Mouse (Mus musculus): Measurements from ENCODE around the gene Spata9. TPM values are rescaled to one million over a fixed set of nuclear protein-coding genes. Genes with fewer than 3 reads are reported as not detected.

Spata9 gene
- polyA plus RNA-seq, 1 experiment from 2014 or later = 0.48 TPM

GRCm38 (mm10) chr13:75941518-75942295 is 25.2 kb upstream of the Spata9 start:
- H3K27me3 ChIP-seq (ENCODE audit: control insufficient read depth, insufficient read depth, low read depth, low read length) = no peaks in the 10 kb centered on the region

GRCm38 (mm10) chr13:75942731-75943130 is 24.2 kb upstream of the Spata9 start:
- H3K9me3 ChIP-seq (ENCODE audit: control insufficient read depth, low read length) = no peaks in the 10 kb centered on the region
- H3K4me3 ChIP-seq (ENCODE audit: low read length) = peak overlapping the region; percentile 92
- under 1% methylated on average over 6 of the region's 6 CpGs for WGBS
- no peaks in the 10 kb centered on the region for H3K27me3 ChIP-seq (ENCODE audit: control insufficient read depth, insufficient read depth, low read depth, low read length)
- H3K4me1 ChIP-seq (replicated peaks; ENCODE audit: control insufficient read depth, insufficient read depth, low read length) = peaks cover 10% of the 10 kb centered on the region
- ATAC-seq (ENCODE audit: low read depth) = peak; percentile 13; the same call in 1 of the 2 replicates
- H3K4me2 ChIP-seq (ENCODE audit: low read depth, low read length) = peak overlapping the region; percentile 83
- H3K36me3 ChIP-seq (ENCODE audit: control insufficient read depth, insufficient read depth, low read length) = peaks cover 9% of the 10 kb centered on the region
- H3K9ac ChIP-seq (ENCODE audit: low read length) = peak overlapping the region; percentile 96
- H3K27ac ChIP-seq (ENCODE audit: low read length) = peak overlapping the region; percentile 98

More at GRCm38 (mm10) chr13:75941518-75942295, 25.2 kb upstream of the Spata9 start:
- peak overlapping the region; percentile 11 for H3K4me2 ChIP-seq (ENCODE audit: low read depth, low read length)
- H3K9me3 ChIP-seq (ENCODE audit: control insufficient read depth, low read length) = no peaks in the 10 kb centered on the region
- no peak overlapping the region for H3K9ac ChIP-seq (ENCODE audit: low read length)
- no peak overlapping the region for H3K27ac ChIP-seq (ENCODE audit: low read length)
- ATAC-seq (ENCODE audit: low read depth) = no peak
- no peak overlapping the region for H3K4me3 ChIP-seq (ENCODE audit: low read length)
- H3K4me1 ChIP-seq (replicated peaks; ENCODE audit: control insufficient read depth, insufficient read depth, low read length) = peaks cover 10% of the 10 kb centered on the region
- peaks cover 13% of the 10 kb centered on the region for H3K36me3 ChIP-seq (ENCODE audit: control insufficient read depth, insufficient read depth, low read length)
- 87% methylated on average over 5 of the region's 5 CpGs for WGBS

GRCm38 (mm10) chr13:75943189-75944043 is 23.5 kb upstream of the Spata9 start, which contains the start of gene Rhobtb3:
Gene Rhobtb3, minus strand, starts transcription at chr13:75943925.
- no peaks in the 10 kb centered on the region for H3K9me3 ChIP-seq (ENCODE audit: control insufficient read depth, low read length)
- H3K4me2 ChIP-seq (ENCODE audit: low read depth, low read length) = peak within 1 kb of the TSS; percentile 83
- H3K27ac ChIP-seq (ENCODE audit: low read length) = peak within 1 kb of the TSS; percentile 98
- no peaks in the 10 kb centered on the region for H3K27me3 ChIP-seq (ENCODE audit: control insufficient read depth, insufficient read depth, low read depth, low read length)
- H3K36me3 ChIP-seq (ENCODE audit: control insufficient read depth, insufficient read depth, low read length) = peaks cover 2% of the 10 kb centered on the region
- peak within 1 kb of the TSS; percentile 96 for H3K9ac ChIP-seq (ENCODE audit: low read length)
- peaks cover 10% of the 10 kb centered on the region for H3K4me1 ChIP-seq (replicated peaks; ENCODE audit: control insufficient read depth, insufficient read depth, low read length)
- H3K4me3 ChIP-seq (ENCODE audit: low read length) = peak within 1 kb of the TSS; percentile 92
- ATAC-seq (ENCODE audit: low read depth) = peak; percentile 90
- WGBS = under 1% methylated on average over 82 of the region's 110 CpGs

GRCm38 (mm10) chr13:75944044-75944820 is 22.7 kb upstream of the Spata9 start:
- Histone ChIP-seq H3K36me3 (ENCODE audit: control insufficient read depth, insufficient read depth, low read length) (no peaks in the 10 kb centered on the region), H3K27me3 (ENCODE audit: control insufficient read depth, insufficient read depth, low read depth, low read length) (no peaks in the 10 kb centered on the region), H3K4me1 (replicated peaks; ENCODE audit: control insufficient read depth, insufficient read depth, low read length) (peaks cover 10% of the 10 kb centered on the region), H3K4me2 (ENCODE audit: low read depth, low read length) (peak overlapping the region; percentile 83), H3K27ac (ENCODE audit: low read length) (peak overlapping the region; percentile 98), H3K9me3 (ENCODE audit: control insufficient read depth, low read length) (no peaks in the 10 kb centered on the region), H3K4me3 (ENCODE audit: low read length) (peak overlapping the region; percentile 92), H3K9ac (ENCODE audit: low read length) (peak overlapping the region; percentile 96)
- WGBS = 3% methylated on average over 7 of the region's 7 CpGs
- ATAC-seq (ENCODE audit: low read depth) = peak; percentile 25; the same call in 1 of the 2 replicates

- no peaks in the 10 kb centered on the region for H3K27me3 ChIP-seq (ENCODE audit: control insufficient read depth, insufficient read depth, low read depth, low read length)
- WGBS = 20% methylated on average over 1 of the region's 1 CpGs
- no peaks in the 10 kb centered on the region for H3K36me3 ChIP-seq (ENCODE audit: control insufficient read depth, insufficient read depth, low read length)
- H3K4me3 ChIP-seq (ENCODE audit: low read length) = no peak overlapping the region
- H3K4me2 ChIP-seq (ENCODE audit: low read depth, low read length) = no peak overlapping the region
- H3K9ac ChIP-seq (ENCODE audit: low read length) = no peak overlapping the region
- H3K9me3 ChIP-seq (ENCODE audit: control insufficient read depth, low read length) = no peaks in the 10 kb centered on the region
- 0 out of 2 replicates have a peak, but pooled peaks cover 2% of the 10 kb centered on the region for H3K4me1 ChIP-seq (replicated peaks; ENCODE audit: control insufficient read depth, insufficient read depth, low read length)
- no peak overlapping the region for H3K27ac ChIP-seq (ENCODE audit: low read length)
- peak; percentile 76 for ATAC-seq (ENCODE audit: low read depth)
Observed at GRCm38 (mm10) chr13:75950295-75950694, 16.7 kb upstream of the Spata9 start.

- H3K27me3 ChIP-seq (ENCODE audit: control insufficient read depth, insufficient read depth, low read depth, low read length) = no peaks in the 10 kb centered on the region
- H3K9ac ChIP-seq (ENCODE audit: low read length) = no peak overlapping the region
- no peak overlapping the region for H3K27ac ChIP-seq (ENCODE audit: low read length)
- H3K9me3 ChIP-seq (ENCODE audit: control insufficient read depth, low read length) = no peaks in the 10 kb centered on the region
- no peak overlapping the region for H3K4me2 ChIP-seq (ENCODE audit: low read depth, low read length)
- no peaks in the 10 kb centered on the region for H3K36me3 ChIP-seq (ENCODE audit: control insufficient read depth, insufficient read depth, low read length)
- no peak overlapping the region for H3K4me3 ChIP-seq (ENCODE audit: low read length)
- peak; percentile 71 for ATAC-seq (ENCODE audit: low read depth)
- H3K4me1 ChIP-seq (replicated peaks; ENCODE audit: control insufficient read depth, insufficient read depth, low read length) = 0 out of 2 replicates have a peak, but pooled peaks cover 2% of the 10 kb centered on the region
Observed at GRCm38 (mm10) chr13:75955357-75955992, 11.5 kb upstream of the Spata9 start.

GRCm38 (mm10) chr13:75974481-75974880 is 7.5 kb downstream of the Spata9 start:
- Histone ChIP-seq H3K27ac (ENCODE audit: low read length) (no peak overlapping the region), H3K4me2 (ENCODE audit: low read depth, low read length) (no peak overlapping the region), H3K4me1 (replicated peaks; ENCODE audit: control insufficient read depth, insufficient read depth, low read length) (no peaks in the 10 kb centered on the region), H3K9me3 (ENCODE audit: control insufficient read depth, low read length) (no peaks in the 10 kb centered on the region), H3K9ac (ENCODE audit: low read length) (no peak overlapping the region), H3K27me3 (ENCODE audit: control insufficient read depth, insufficient read depth, low read depth, low read length) (no peaks in the 10 kb centered on the region; the same call in 1 of the 2 replicates), H3K36me3 (ENCODE audit: control insufficient read depth, insufficient read depth, low read length) (no peaks in the 10 kb centered on the region), H3K4me3 (ENCODE audit: low read length) (no peak overlapping the region)
- no peak for ATAC-seq (ENCODE audit: low read depth)
- 56% methylated on average over 2 of the region's 2 CpGs for WGBS

GRCm38 (mm10) chr13:75975629-75976028 is 8.7 kb downstream of the Spata9 start:
- no peak overlapping the region for H3K27ac ChIP-seq (ENCODE audit: low read length)
- H3K4me1 ChIP-seq (replicated peaks; ENCODE audit: control insufficient read depth, insufficient read depth, low read length) = no peaks in the 10 kb centered on the region
- H3K9ac ChIP-seq (ENCODE audit: low read length) = no peak overlapping the region
- ATAC-seq (ENCODE audit: low read depth) = no peak
- no peaks in the 10 kb centered on the region; the same call in 1 of the 2 replicates for H3K27me3 ChIP-seq (ENCODE audit: control insufficient read depth, insufficient read depth, low read depth, low read length)
- no peaks in the 10 kb centered on the region for H3K9me3 ChIP-seq (ENCODE audit: control insufficient read depth, low read length)
- no peak overlapping the region for H3K4me3 ChIP-seq (ENCODE audit: low read length)
- H3K4me2 ChIP-seq (ENCODE audit: low read depth, low read length) = no peak overlapping the region
- H3K36me3 ChIP-seq (ENCODE audit: control insufficient read depth, insufficient read depth, low read length) = no peaks in the 10 kb centered on the region
- 65% methylated on average over 1 of the region's 1 CpGs for WGBS

All from lung, embryonic 16.5 days (tissue).